Mouse (Mus musculus) ES-E14 (cell line): ENCODE measurements around the gene Nat8f4.

Source experiments
- CHD2 ChIP-seq: IDR thresholded peaks from 2 replicates; pipeline ENCODE4 v1.6.1; 2014; ENCODE audit warnings: mild to moderate bottlenecking, low read depth, low read length, inconsistent platforms
- HCFC1 ChIP-seq: IDR thresholded peaks from 2 replicates; pipeline ENCODE4 v1.6.1; 2012; ENCODE audit warnings: low read length, inconsistent platforms, borderline replicate concordance; ENCODE audit not compliant: insufficient read depth
- MAFK ChIP-seq: IDR thresholded peaks from 2 replicates; pipeline ENCODE4 v1.6.1; 2014; ENCODE audit warnings: mild to moderate bottlenecking, low read depth, low read length, inconsistent platforms; ENCODE audit not compliant: insufficient read depth
- ZC3H11A ChIP-seq: IDR thresholded peaks from 2 replicates; pipeline ENCODE4 v1.6.1; 2012; ENCODE audit warnings: low read depth, mild to moderate bottlenecking, inconsistent platforms, low read length, borderline replicate concordance

GRCm38 (mm10) chr6:85853481-85853880 lies 51.2 kb downstream of the Nat8f4 start:
- TF ChIP-seq HCFC1 (no peak), ZC3H11A (no peak), MAFK (no peak), CHD2 (no peak)
